Mouse (Mus musculus): Measurements from ENCODE around the gene Dync1li1. TPM values are rescaled to one million over a fixed set of nuclear protein-coding genes. Genes with fewer than 3 reads are reported as not detected.

The Dync1li1 gene
- polyA plus RNA-seq, 1 experiment from 2014 or later, result 45.4 TPM

GRCm38 (mm10) chr9:114661991-114662390 is 26.6 kb upstream of the Dync1li1 start:
- DNase-seq (ENCODE audit: low spot score), result no peak
- WGBS, result 41% methylated on average over 7 of the region's 7 CpGs
- Histone ChIP-seq H3K9ac (ENCODE audit: low read depth, low read length) (no peak overlapping the region), H3K27me3 (ENCODE audit: insufficient read depth, low read length) (no peaks in the 10 kb centered on the region), H3K4me2 (ENCODE audit: low read length) (no peak overlapping the region), H3K36me3 (ENCODE audit: insufficient read depth, low read length) (no peaks in the 10 kb centered on the region), H3K4me1 (replicated peaks; ENCODE audit: insufficient read depth, low read length) (no peaks in the 10 kb centered on the region), H3K9me3 (replicated peaks; ENCODE audit: low read length) (no peaks in the 10 kb centered on the region), H3K27ac (no peak overlapping the region), H3K4me3 (replicated peaks; ENCODE audit: low read depth, low read length) (no peak overlapping the region)
- no peak for ATAC-seq (replicated peaks; ENCODE audit: low FRiP score, low read depth)
- no peak for TF ChIP-seq CTCF (IDR thresholded peaks at IDR 0.05; ENCODE audit: low read depth)

- Histone ChIP-seq H3K36me3 (ENCODE audit: insufficient read depth, low read length) (no peaks in the 10 kb centered on the region), H3K27me3 (ENCODE audit: insufficient read depth, low read length) (no peaks in the 10 kb centered on the region), H3K9ac (ENCODE audit: low read depth, low read length) (no peak overlapping the region), H3K27ac (no peak overlapping the region), H3K4me1 (replicated peaks; ENCODE audit: insufficient read depth, low read length) (no peaks in the 10 kb centered on the region), H3K4me2 (ENCODE audit: low read length) (no peak overlapping the region), H3K4me3 (replicated peaks; ENCODE audit: low read depth, low read length) (no peak overlapping the region), H3K9me3 (replicated peaks; ENCODE audit: low read length) (no peaks in the 10 kb centered on the region)
- TF ChIP-seq CTCF (IDR thresholded peaks at IDR 0.05; ENCODE audit: low read depth), result no peak
- no peak for ATAC-seq (replicated peaks; ENCODE audit: low FRiP score, low read depth)
- WGBS, result 89% methylated on average over 11 of the region's 11 CpGs
- no peak for DNase-seq (ENCODE audit: low spot score)
Measured at GRCm38 (mm10) chr9:114663782-114664181, 24.8 kb upstream of the Dync1li1 start.

GRCm38 (mm10) chr9:114666858-114667257 is 21.7 kb upstream of the Dync1li1 start:
- no peak overlapping the region for H3K27ac ChIP-seq
- H3K9me3 ChIP-seq (replicated peaks; ENCODE audit: low read length), result no peaks in the 10 kb centered on the region
- 83% methylated on average over 10 of the region's 10 CpGs for WGBS
- ATAC-seq (replicated peaks; ENCODE audit: low FRiP score, low read depth) (no peak), DNase-seq (ENCODE audit: low spot score) (no peak)
- H3K4me2 ChIP-seq (ENCODE audit: low read length), result no peak overlapping the region
- TF ChIP-seq CTCF (IDR thresholded peaks at IDR 0.05; ENCODE audit: low read depth), result no peak
- no peak overlapping the region for H3K4me3 ChIP-seq (replicated peaks; ENCODE audit: low read depth, low read length)
- no peaks in the 10 kb centered on the region for H3K27me3 ChIP-seq (ENCODE audit: insufficient read depth, low read length)
- no peak overlapping the region for H3K9ac ChIP-seq (ENCODE audit: low read depth, low read length)
- H3K36me3 ChIP-seq (ENCODE audit: insufficient read depth, low read length), result no peaks in the 10 kb centered on the region
- no peaks in the 10 kb centered on the region for H3K4me1 ChIP-seq (replicated peaks; ENCODE audit: insufficient read depth, low read length)

GRCm38 (mm10) chr9:114668047-114668446 is 20.5 kb upstream of the Dync1li1 start:
- Histone ChIP-seq H3K4me2 (ENCODE audit: low read length) (no peak overlapping the region), H3K4me3 (replicated peaks; ENCODE audit: low read depth, low read length) (no peak overlapping the region), H3K4me1 (replicated peaks; ENCODE audit: insufficient read depth, low read length) (no peaks in the 10 kb centered on the region), H3K9ac (ENCODE audit: low read depth, low read length) (no peak overlapping the region), H3K27me3 (ENCODE audit: insufficient read depth, low read length) (no peaks in the 10 kb centered on the region), H3K27ac (no peak overlapping the region), H3K36me3 (ENCODE audit: insufficient read depth, low read length) (no peaks in the 10 kb centered on the region), H3K9me3 (replicated peaks; ENCODE audit: low read length) (no peaks in the 10 kb centered on the region)
- TF ChIP-seq CTCF (IDR thresholded peaks at IDR 0.05; ENCODE audit: low read depth), result no peak
- ATAC-seq (replicated peaks; ENCODE audit: low FRiP score, low read depth) (no peak), DNase-seq (ENCODE audit: low spot score) (no peak)
- WGBS, result 82% methylated on average over 4 of the region's 4 CpGs

- no peak overlapping the region for H3K4me3 ChIP-seq (replicated peaks; ENCODE audit: low read depth, low read length)
- H3K9me3 ChIP-seq (replicated peaks; ENCODE audit: low read length), result no peaks in the 10 kb centered on the region
- H3K4me2 ChIP-seq (ENCODE audit: low read length), result no peak overlapping the region
- H3K27me3 ChIP-seq (ENCODE audit: insufficient read depth, low read length), result no peaks in the 10 kb centered on the region
- no peak overlapping the region for H3K9ac ChIP-seq (ENCODE audit: low read depth, low read length)
- H3K27ac ChIP-seq, result no peak overlapping the region
- no peaks in the 10 kb centered on the region for H3K36me3 ChIP-seq (ENCODE audit: insufficient read depth, low read length)
- DNase-seq (ENCODE audit: low spot score) (no peak), ATAC-seq (replicated peaks; ENCODE audit: low FRiP score, low read depth) (no peak)
- H3K4me1 ChIP-seq (replicated peaks; ENCODE audit: insufficient read depth, low read length), result no peaks in the 10 kb centered on the region
- no peak for TF ChIP-seq CTCF (IDR thresholded peaks at IDR 0.05; ENCODE audit: low read depth)
- WGBS, result 53% methylated on average over 5 of the region's 5 CpGs
Measured at GRCm38 (mm10) chr9:114669011-114669410, 19.6 kb upstream of the Dync1li1 start.

- Histone ChIP-seq H3K36me3 (ENCODE audit: insufficient read depth, low read length) (no peaks in the 10 kb centered on the region), H3K4me1 (replicated peaks; ENCODE audit: insufficient read depth, low read length) (no peaks in the 10 kb centered on the region), H3K27ac (no peak overlapping the region), H3K27me3 (ENCODE audit: insufficient read depth, low read length) (no peaks in the 10 kb centered on the region), H3K9me3 (replicated peaks; ENCODE audit: low read length) (no peaks in the 10 kb centered on the region), H3K4me3 (replicated peaks; ENCODE audit: low read depth, low read length) (no peak overlapping the region), H3K4me2 (ENCODE audit: low read length) (no peak overlapping the region), H3K9ac (ENCODE audit: low read depth, low read length) (no peak overlapping the region)
- no peak for ATAC-seq (replicated peaks; ENCODE audit: low FRiP score, low read depth)
- no peak for TF ChIP-seq CTCF (IDR thresholded peaks at IDR 0.05; ENCODE audit: low read depth)
- DNase-seq (ENCODE audit: low spot score), result no peak
- 63% methylated on average over 1 of the region's 1 CpGs for WGBS
Measured at GRCm38 (mm10) chr9:114671946-114672345, 16.6 kb upstream of the Dync1li1 start.
